Mouse (Mus musculus): Measurements from ENCODE around the gene Eif5a.

DNA sequence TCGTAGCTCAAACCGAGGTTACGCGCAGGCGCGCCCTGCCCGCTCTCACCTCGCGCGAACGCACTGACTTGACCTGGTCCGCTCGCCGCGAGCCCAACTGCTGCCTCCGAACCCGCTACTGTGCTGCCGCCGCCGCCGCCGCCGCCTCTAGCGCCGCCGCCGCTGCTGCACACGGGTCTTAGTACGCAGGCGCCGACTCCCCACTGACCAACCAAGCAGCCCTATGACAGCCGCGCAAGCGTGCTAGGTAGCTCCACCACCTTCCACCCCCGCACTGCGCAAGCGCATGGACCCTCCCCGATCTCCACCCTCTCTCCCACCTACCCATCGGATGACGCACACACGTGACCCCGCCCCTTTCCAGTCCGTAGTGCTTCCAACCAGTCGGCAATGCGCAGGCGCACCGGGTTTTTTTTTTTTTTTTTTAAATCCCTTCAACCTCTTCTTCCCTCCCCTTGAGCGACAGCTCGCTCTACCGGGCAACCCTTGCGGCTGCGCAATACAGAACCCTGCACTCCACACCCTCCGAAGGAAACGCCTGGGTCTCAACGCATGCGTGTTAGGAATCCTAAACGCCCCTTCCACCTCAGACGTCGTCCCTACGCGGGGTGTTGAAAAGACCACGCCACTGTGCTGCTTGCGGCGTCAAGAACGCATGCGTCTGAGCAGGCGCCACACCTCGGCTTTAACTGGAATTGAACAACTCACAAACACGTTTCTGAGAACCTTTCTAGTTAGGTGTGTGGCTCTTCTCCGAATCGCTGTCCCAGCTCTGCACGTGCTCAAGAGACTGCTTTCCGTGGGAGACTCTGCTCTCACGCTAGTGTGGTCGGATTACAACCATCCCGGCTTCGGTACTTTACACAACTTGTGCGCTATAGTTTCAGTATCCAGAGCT, at the start of gene Eif5a:
- TF ChIP-seq CTCF (IDR thresholded peaks at IDR 0.05; ENCODE audit: low read depth) (peak; percentile 86), EP300 (IDR thresholded peaks at IDR 0.05; ENCODE audit: low read depth) (peak; percentile 51; the same call in 1 of the 2 replicates)
